Mouse (Mus musculus) midbrain, embryonic 15.5 days (tissue): Measurements from ENCODE around the gene Wdr1. TPM values are rescaled to one million over a fixed set of nuclear protein-coding genes. Genes with fewer than 3 reads are reported as not detected.
A peak's percentile ranks its signal among the peaks of the same experiment; 100 is the strongest.

Source experiments
- ATAC-seq: fragments of 200-750 bp; cut with Nextera tagmentation; replicated peaks from 2 replicates; pipeline ENCODE4 v1.8.0; 2017; ENCODE audit warnings: moderate TSS enrichment
- H3K27ac ChIP-seq: fragments of 300-500 bp; sonication (generic); 2 replicates; pipeline ENCODE4 v1.5.1; 2015; ENCODE audit warnings: mild to moderate bottlenecking, inconsistent platforms
- H3K27me3 ChIP-seq: fragments of 300-500 bp; sonication (generic); replicated peaks from 2 replicates; pipeline ENCODE4 v1.6.1; 2015; ENCODE audit warnings: inconsistent platforms
- H3K36me3 ChIP-seq: fragments of 300-500 bp; sonication (generic); replicated peaks from 2 replicates; pipeline ENCODE4 v1.6.1; 2015; ENCODE audit warnings: inconsistent platforms
- H3K4me1 ChIP-seq: fragments of 300-500 bp; sonication (generic); 2 replicates; pipeline ENCODE4 v1.6.1; 2015; ENCODE audit warnings: inconsistent platforms
- H3K4me2 ChIP-seq: fragments of 300-500 bp; sonication (generic); 2 replicates; pipeline ENCODE4 v1.6.1; 2015; ENCODE audit warnings: inconsistent platforms, mild to moderate bottlenecking, moderate library complexity
- H3K4me3 ChIP-seq: fragments of 300-500 bp; sonication (generic); 2 replicates; pipeline ENCODE4 v1.5.1; 2015; ENCODE audit warnings: mild to moderate bottlenecking, inconsistent platforms
- H3K9ac ChIP-seq: fragments of 300-500 bp; sonication (generic); 2 replicates; pipeline ENCODE4 v1.6.1; 2015; ENCODE audit warnings: mild to moderate bottlenecking, inconsistent platforms
- H3K9me3 ChIP-seq: fragments of 300-500 bp; sonication (generic); 2 replicates; pipeline ENCODE4 v1.6.1; 2016; ENCODE audit warnings: inconsistent platforms
- WGBS: fragments of 180-500 bp; shearing (Covaris S2); methylation state at CpG from one replicate; pipeline ENCODE4 v1.1.7; 2015; ENCODE audit warnings: mixed read lengths; 5-methylcytosine and 5-hydroxymethylcytosine counted together
- polyA plus RNA-seq: library from polyadenylated mRNA; unstranded; fragments of >200 nt; fragmentation: Nextera tagmentation; extraction: Ambion mirVana; gene quantifications from 2 replicates; pipeline ENCODE4 v1.2.1, GENCODE M21; 2015

The Wdr1 gene
- polyA plus RNA-seq, 1 experiment from 2014 or later = 210 TPM

- WGBS = 86% methylated on average over 4 of the region's 4 CpGs
- Histone ChIP-seq H3K9me3 (no peaks in the 10 kb centered on the region), H3K27me3 (no peaks in the 10 kb centered on the region), H3K36me3 (peaks cover 59% of the 10 kb centered on the region), H3K27ac (no peak overlapping the region), H3K4me2 (no peak overlapping the region), H3K9ac (no peak overlapping the region), H3K4me3 (no peak overlapping the region), H3K4me1 (no peaks in the 10 kb centered on the region)
- ATAC-seq = no peak
These were observed 19.4 kb downstream of the Wdr1 start for GRCm38 (mm10) chr5:38543496-38544217.

- Histone ChIP-seq H3K4me1 (no peaks in the 10 kb centered on the region), H3K4me3 (no peak overlapping the region), H3K9ac (no peak overlapping the region), H3K27ac (no peak overlapping the region), H3K9me3 (no peaks in the 10 kb centered on the region), H3K36me3 (peaks cover 60% of the 10 kb centered on the region), H3K27me3 (no peaks in the 10 kb centered on the region), H3K4me2 (no peak overlapping the region)
- ATAC-seq = no peak
- 94% methylated on average over 3 of the region's 3 CpGs for WGBS
These were observed 21.3 kb downstream of the Wdr1 start for GRCm38 (mm10) chr5:38541728-38542127.

- Histone ChIP-seq H3K27ac (no peak overlapping the region), H3K9me3 (no peaks in the 10 kb centered on the region), H3K4me2 (no peak overlapping the region), H3K27me3 (no peaks in the 10 kb centered on the region), H3K4me1 (no peaks in the 10 kb centered on the region), H3K36me3 (peaks cover 60% of the 10 kb centered on the region), H3K4me3 (no peak overlapping the region), H3K9ac (no peak overlapping the region)
- WGBS = 97% methylated on average over 1 of the region's 1 CpGs
- ATAC-seq = no peak
These were observed 22.1 kb downstream of the Wdr1 start for GRCm38 (mm10) chr5:38540898-38541297.

GRCm38 (mm10) chr5:38538508-38538907 is 24.5 kb downstream of the Wdr1 start:
- no peaks in the 10 kb centered on the region for H3K4me1 ChIP-seq
- no peak overlapping the region for H3K27ac ChIP-seq
- peaks cover 74% of the 10 kb centered on the region for H3K36me3 ChIP-seq
- H3K27me3 ChIP-seq = no peaks in the 10 kb centered on the region
- no peak overlapping the region for H3K4me2 ChIP-seq
- no peaks in the 10 kb centered on the region for H3K9me3 ChIP-seq
- WGBS = 76% methylated on average over 8 of the region's 8 CpGs
- H3K4me3 ChIP-seq = no peak overlapping the region
- ATAC-seq = 0 out of 2 replicates have a peak, but pooled peaks have one; percentile 13
- H3K9ac ChIP-seq = no peak overlapping the region

- Histone ChIP-seq H3K36me3 (peaks cover 73% of the 10 kb centered on the region), H3K27me3 (no peaks in the 10 kb centered on the region), H3K27ac (no peak overlapping the region), H3K9ac (no peak overlapping the region), H3K4me1 (no peaks in the 10 kb centered on the region), H3K9me3 (no peaks in the 10 kb centered on the region), H3K4me2 (no peak overlapping the region), H3K4me3 (no peak overlapping the region)
- WGBS = 84% methylated on average over 4 of the region's 4 CpGs
- ATAC-seq = no peak
These were observed 25.2 kb downstream of the Wdr1 start for GRCm38 (mm10) chr5:38537845-38538244.

GRCm38 (mm10) chr5:38536822-38537221 is 26.2 kb downstream of the Wdr1 start:
- ATAC-seq = no peak
- Histone ChIP-seq H3K4me1 (no peaks in the 10 kb centered on the region), H3K27ac (no peak overlapping the region), H3K4me2 (no peak overlapping the region), H3K27me3 (no peaks in the 10 kb centered on the region), H3K4me3 (no peak overlapping the region), H3K9me3 (no peaks in the 10 kb centered on the region), H3K9ac (no peak overlapping the region), H3K36me3 (peaks cover 71% of the 10 kb centered on the region)
- 95% methylated on average over 3 of the region's 3 CpGs for WGBS

GRCm38 (mm10) chr5:38532084-38532483 is 30.9 kb downstream of the Wdr1 start:
- H3K9ac ChIP-seq = no peak overlapping the region
- no peaks in the 10 kb centered on the region for H3K9me3 ChIP-seq
- no peak overlapping the region for H3K27ac ChIP-seq
- peaks cover 78% of the 10 kb centered on the region for H3K36me3 ChIP-seq
- ATAC-seq = peak; percentile 62
- no peak overlapping the region for H3K4me3 ChIP-seq
- no peak overlapping the region for H3K4me2 ChIP-seq
- no peaks in the 10 kb centered on the region for H3K27me3 ChIP-seq
- H3K4me1 ChIP-seq = no peaks in the 10 kb centered on the region
- WGBS = 84% methylated on average over 4 of the region's 4 CpGs

- peak; percentile 45 for ATAC-seq
- peaks cover 58% of the 10 kb centered on the region for H3K36me3 ChIP-seq
- H3K4me1 ChIP-seq = no peaks in the 10 kb centered on the region
- H3K9me3 ChIP-seq = no peaks in the 10 kb centered on the region
- H3K4me3 ChIP-seq = no peak overlapping the region
- no peak overlapping the region for H3K27ac ChIP-seq
- 79% methylated on average over 6 of the region's 6 CpGs for WGBS
- H3K27me3 ChIP-seq = no peaks in the 10 kb centered on the region
- no peak overlapping the region for H3K4me2 ChIP-seq
- no peak overlapping the region for H3K9ac ChIP-seq
These were observed 33.1 kb downstream of the Wdr1 start for GRCm38 (mm10) chr5:38529724-38530428.

- 96% methylated on average over 5 of the region's 5 CpGs for WGBS
- Histone ChIP-seq H3K4me3 (no peak overlapping the region), H3K27me3 (no peaks in the 10 kb centered on the region), H3K9me3 (no peaks in the 10 kb centered on the region), H3K9ac (no peak overlapping the region), H3K36me3 (peaks cover 10% of the 10 kb centered on the region; the same call in 1 of the 2 replicates), H3K27ac (no peak overlapping the region), H3K4me2 (no peak overlapping the region), H3K4me1 (no peaks in the 10 kb centered on the region)
- ATAC-seq = no peak
These were observed 40.0 kb downstream of the Wdr1 start for GRCm38 (mm10) chr5:38522977-38523376.

GRCm38 (mm10) chr5:38520838-38521237 is 42.2 kb downstream of the Wdr1 start:
- Histone ChIP-seq H3K4me2 (no peak overlapping the region), H3K27ac (no peak overlapping the region), H3K4me3 (no peak overlapping the region), H3K9ac (no peak overlapping the region), H3K9me3 (no peaks in the 10 kb centered on the region), H3K27me3 (no peaks in the 10 kb centered on the region), H3K36me3 (no peaks in the 10 kb centered on the region; the same call in 1 of the 2 replicates), H3K4me1 (no peaks in the 10 kb centered on the region)
- no peak for ATAC-seq
- WGBS = 47% methylated on average over 1 of the region's 1 CpGs

GRCm38 (mm10) chr5:38516267-38516666 is 46.8 kb downstream of the Wdr1 start:
- WGBS = 55% methylated on average over 6 of the region's 6 CpGs
- Histone ChIP-seq H3K4me3 (no peak overlapping the region), H3K27ac (no peak overlapping the region), H3K4me2 (no peak overlapping the region), H3K9me3 (no peaks in the 10 kb centered on the region), H3K4me1 (no peaks in the 10 kb centered on the region), H3K9ac (no peak overlapping the region), H3K36me3 (no peaks in the 10 kb centered on the region), H3K27me3 (no peaks in the 10 kb centered on the region)
- no peak for ATAC-seq

- Histone ChIP-seq H3K4me2 (no peak overlapping the region), H3K4me3 (no peak overlapping the region), H3K27me3 (no peaks in the 10 kb centered on the region), H3K36me3 (no peaks in the 10 kb centered on the region), H3K9me3 (no peaks in the 10 kb centered on the region), H3K4me1 (no peaks in the 10 kb centered on the region), H3K9ac (no peak overlapping the region), H3K27ac (no peak overlapping the region)
- ATAC-seq = no peak
- WGBS = 20% methylated on average over 2 of the region's 2 CpGs
These were observed 50.0 kb downstream of the Wdr1 start for GRCm38 (mm10) chr5:38512991-38513390.

- no peak overlapping the region for H3K4me2 ChIP-seq
- H3K27ac ChIP-seq = no peak overlapping the region
- no peak overlapping the region for H3K4me3 ChIP-seq
- no peaks in the 10 kb centered on the region for H3K4me1 ChIP-seq
- H3K36me3 ChIP-seq = no peaks in the 10 kb centered on the region
- 84% methylated on average over 4 of the region's 4 CpGs for WGBS
- ATAC-seq = no peak
- no peaks in the 10 kb centered on the region for H3K9me3 ChIP-seq
- no peaks in the 10 kb centered on the region for H3K27me3 ChIP-seq
- H3K9ac ChIP-seq = no peak overlapping the region
These were observed 53.5 kb downstream of the Wdr1 start for GRCm38 (mm10) chr5:38509568-38509967.
